Mouse (Mus musculus): ENCODE data around the gene Hist2h2ac. TPM values are rescaled to one million over a fixed set of nuclear protein-coding genes. Genes with fewer than 3 reads are reported as not detected.

The Hist2h2ac gene
- 100 to 1,000 TPM; 424 to 490 TPM for total RNA-seq (2023)

GRCm38 (mm10) chr3:96220765-96221639 lies at the start of gene Hist2h2ac, which contains the start of gene Hist2h2be:
Gene Hist2h2ac (minus strand): TSS chr3:96220880.
Gene Hist2h2be (plus strand): TSS chr3:96221119.

DNA sequence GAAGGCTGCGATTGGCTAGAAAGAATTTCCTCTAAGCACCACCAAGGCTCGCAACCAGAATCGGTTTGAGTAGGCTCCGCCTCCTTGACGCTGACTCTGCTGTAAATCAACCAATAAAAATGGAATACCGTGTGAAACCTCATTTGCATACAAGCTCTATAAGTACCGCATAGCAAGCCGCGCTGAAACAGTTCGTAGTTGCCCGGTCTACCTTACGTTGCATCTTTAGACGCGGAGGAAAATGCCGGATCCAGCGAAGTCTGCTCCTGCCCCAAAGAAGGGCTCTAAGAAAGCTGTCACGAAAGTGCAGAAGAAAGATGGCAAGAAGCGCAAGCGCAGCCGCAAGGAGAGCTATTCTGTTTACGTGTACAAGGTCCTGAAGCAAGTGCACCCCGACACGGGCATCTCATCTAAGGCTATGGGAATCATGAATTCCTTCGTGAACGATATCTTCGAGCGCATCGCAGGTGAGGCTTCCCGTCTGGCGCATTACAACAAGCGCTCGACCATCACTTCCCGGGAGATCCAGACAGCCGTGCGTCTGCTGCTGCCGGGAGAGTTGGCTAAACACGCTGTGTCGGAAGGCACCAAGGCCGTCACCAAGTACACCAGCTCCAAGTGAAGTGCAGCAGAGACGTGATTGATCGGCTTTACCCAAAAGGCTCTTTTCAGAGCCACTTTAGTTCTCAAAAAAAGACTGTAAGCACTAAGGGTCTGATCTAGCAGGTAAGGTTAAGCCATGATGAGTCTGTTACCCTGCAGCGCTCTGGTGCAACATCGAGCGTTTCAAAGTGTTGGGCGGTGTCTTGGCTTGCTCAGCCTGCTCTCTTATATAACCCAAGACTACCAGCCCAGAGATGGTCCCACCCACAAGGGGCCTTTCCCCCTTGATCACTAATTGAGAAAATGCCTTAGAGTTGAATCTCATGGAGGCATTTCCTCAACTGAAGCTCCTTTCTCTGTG lies 49.1 kb upstream of the Hist2h2ac start, which contains the start of gene Hist2h2bb:
Hist2h2bb (plus strand) TSS at position 242 of the 964 bp plus-strand sequence.

DNA sequence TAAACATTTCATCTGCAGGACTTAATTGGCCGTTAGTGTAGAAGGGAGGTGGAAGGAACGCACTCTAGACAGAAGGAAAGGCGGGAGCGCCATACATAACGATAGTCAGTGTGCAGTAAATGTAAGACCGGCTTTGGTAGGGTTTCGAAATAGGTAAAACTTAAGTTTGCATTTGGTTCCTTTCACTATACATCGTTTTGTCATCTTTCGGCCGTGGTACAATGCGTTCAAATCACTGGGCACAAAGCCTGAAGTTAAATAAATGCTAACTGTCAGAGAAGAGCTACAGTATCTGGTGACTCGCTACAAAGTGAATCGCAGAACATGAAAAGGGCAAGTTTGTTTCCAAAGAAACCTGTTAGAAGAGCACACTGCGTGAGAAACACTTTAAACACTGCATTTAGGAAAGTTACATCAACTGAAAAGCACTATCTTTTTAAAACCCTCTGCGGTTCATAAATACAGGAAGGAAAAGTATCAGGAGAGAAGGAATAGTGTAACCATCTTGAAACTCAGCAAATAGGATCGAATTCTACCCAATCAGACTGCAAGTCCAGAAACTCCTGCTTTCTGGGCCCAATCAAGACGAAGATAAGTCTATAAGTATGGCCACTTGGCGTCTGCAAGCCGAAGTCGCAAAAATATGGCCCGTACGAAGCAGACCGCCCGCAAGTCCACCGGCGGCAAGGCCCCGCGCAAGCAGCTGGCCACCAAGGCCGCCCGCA lies 47.5 kb upstream of the Hist2h2ac start, which contains the start of gene Hist2h3b:
Hist2h3b (plus strand) TSS at position 604 of the 725 bp plus-strand sequence.

DNA sequence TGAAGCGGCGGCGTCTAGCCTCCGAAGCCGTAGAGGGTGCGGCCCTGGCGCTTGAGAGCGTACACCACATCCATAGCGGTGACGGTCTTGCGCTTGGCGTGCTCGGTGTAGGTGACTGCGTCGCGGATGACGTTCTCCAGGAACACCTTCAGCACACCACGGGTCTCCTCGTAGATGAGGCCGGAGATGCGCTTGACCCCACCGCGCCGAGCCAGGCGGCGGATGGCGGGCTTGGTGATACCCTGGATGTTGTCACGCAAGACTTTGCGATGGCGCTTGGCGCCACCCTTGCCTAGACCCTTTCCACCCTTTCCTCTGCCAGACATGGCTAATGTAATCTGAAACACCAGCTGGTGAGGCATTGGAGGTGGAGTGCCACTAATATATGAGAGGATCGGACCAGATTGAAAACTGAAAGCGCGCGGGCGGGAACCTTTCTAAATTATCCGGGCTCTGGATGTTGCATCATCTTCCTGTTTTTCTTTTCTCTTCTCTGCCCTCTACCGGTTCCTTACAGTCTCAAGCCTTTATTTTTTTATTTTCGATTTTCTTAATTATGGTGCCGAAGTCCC lies 42.4 kb upstream of the Hist2h2ac start, which contains the start of gene Hist2h4:
Hist2h4 (minus strand) TSS at position 333 of the 572 bp plus-strand sequence.

GRCm38 (mm10) chr3:96246427-96246856 lies 25.8 kb upstream of the Hist2h2ac start, which contains the start of gene Hist2h3c1:
Gene Hist2h3c1 (plus strand): TSS chr3:96246685.

DNA sequence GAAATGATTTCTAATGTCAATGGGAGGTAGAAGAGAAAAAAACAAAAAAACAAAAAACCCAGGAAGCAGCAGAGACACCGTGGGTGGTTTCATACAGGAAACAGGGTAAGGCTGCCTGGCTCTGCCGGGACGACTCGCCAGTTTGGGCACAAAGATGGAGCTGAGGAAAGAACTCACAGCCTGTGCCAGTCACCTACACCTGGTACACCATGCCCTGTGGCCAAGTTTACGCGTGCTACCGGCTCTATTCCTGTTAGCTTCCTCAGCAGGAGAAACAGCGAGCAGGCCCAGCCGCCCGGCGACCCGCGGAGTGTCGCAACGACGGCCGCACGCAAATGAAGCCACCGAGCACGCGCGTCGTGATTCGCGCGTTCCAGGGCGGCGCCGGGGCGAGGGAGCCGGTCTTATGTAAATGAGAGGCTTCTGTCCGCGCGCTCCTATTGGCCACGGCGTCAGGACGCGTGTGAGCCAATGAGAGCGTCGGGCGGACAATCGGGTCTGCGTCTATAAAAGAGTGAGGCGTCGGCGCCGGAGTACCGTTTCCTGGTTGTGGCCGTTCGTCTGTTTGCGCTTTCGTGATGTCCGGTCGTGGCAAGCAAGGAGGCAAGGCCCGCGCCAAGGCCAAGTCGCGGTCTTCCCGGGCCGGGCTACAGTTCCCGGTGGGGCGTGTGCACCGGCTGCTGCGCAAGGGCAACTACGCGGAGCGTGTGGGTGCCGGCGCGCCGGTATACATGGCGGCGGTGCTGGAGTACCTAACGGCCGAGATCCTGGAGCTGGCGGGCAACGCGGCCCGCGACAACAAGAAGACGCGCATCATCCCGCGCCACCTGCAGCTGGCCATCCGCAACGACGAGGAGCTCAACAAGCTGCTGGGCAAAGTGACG lies 24.6 kb upstream of the Hist2h2ac start, which contains the start of gene Hist2h2aa1:
Hist2h2aa1 (plus strand) TSS at position 495 of the 884 bp plus-strand sequence.

DNA sequence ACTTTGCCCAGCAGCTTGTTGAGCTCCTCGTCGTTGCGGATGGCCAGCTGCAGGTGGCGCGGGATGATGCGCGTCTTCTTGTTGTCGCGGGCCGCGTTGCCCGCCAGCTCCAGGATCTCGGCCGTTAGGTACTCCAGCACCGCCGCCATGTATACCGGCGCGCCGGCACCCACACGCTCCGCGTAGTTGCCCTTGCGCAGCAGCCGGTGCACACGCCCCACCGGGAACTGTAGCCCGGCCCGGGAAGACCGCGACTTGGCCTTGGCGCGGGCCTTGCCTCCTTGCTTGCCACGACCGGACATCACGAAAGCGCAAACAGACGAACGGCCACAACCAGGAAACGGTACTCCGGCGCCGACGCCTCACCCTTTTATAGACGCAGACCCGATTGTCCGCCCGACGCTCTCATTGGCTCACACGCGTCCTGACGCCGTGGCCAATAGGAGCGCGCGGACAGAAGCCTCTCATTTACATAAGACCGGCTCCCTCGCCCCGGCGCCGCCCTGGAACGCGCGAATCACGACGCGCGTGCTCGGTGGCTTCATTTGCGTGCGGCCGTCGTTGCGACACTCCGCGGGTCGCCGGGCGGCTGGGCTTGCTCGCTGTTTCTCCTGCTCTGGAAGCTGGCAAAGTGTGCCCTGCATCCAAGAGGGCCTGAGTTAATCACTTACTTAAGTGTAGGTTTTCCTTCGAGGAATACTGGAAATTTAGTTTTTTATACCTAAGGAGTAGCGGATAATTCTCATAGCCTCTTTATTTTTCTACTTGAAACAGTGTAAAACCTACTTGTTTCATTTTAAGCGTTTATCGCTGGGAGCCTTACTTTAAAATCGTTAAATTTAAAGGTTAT lies 19.5 kb upstream of the Hist2h2ac start, which contains the start of gene Hist2h2aa2:
Hist2h2aa2 (minus strand) TSS at position 328 of the 850 bp plus-strand sequence.

DNA sequence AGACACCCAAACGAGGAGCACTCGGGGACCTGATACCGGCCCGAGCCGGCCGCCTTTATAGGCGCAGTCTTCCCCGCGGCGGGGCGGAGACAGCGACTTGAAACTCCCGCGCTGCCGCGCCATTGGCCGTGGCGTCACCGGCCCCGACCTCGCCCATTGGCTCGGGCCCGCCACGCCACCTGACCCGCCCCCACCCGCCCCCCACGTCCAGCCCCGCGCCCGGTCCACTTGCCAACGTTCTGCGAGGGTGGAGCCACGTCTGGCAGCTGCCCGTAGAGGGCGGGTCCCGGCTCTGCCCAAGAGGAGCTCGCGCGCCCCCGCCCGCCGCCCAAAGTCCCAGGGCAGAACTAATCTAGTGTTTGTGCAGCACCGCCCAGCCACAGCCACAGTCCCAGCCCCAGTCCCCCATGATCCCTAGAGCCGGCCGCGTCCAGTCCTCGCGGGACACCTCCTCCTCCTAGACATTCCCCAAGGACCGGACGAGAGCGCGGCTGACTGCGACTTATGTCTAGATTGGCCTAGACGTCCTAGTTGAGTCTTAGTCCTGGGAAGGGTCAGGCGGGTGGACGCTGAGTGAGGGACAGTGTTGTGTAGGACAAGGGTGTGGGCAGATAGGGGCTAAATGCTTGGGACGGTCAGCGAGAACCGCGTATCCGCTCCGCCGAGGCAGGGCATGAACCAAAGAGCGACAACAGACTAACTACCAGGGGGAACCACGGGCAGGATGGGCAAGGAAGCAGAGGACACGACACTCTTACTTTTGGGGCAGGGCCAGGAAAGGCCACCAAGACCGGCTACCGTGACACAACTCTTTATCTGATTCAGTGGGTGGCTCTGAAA lies 18.5 kb upstream of the Hist2h2ac start, which contains the start of gene Hist2h3c2:
Hist2h3c2 (minus strand) TSS at position 174 of the 840 bp plus-strand sequence.

DNA sequence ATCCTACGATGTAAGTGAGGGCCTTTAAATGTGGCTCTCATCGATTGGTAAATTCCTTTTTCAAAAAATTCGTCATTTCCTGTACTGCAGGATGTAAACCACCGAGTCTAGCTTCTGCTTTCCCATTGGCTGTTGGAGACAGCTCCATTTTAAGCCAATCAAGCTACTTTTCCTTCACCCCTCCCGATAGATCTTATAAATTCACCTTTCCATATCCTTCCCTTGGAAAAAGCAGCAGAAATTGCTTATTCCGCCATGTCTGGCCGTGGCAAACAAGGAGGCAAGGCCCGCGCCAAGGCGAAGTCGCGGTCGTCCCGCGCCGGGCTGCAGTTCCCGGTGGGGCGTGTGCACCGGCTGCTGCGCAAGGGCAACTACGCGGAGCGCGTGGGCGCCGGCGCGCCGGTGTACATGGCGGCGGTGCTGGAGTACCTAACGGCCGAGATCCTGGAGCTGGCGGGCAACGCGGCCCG lies 984 bp downstream of the Hist2h2ac start, which contains the start of the genes Bola1 and Hist2h2ab:
Bola1 (minus strand) TSS at position 49 of the 470 bp plus-strand sequence.
Hist2h2ab (plus strand) TSS at position 205 of the 470 bp plus-strand sequence.

GRCm38 (mm10) chr3:96180727-96181477 lies 39.8 kb downstream of the Hist2h2ac start, which contains the start of gene Sv2a:
Gene Sv2a (plus strand): TSS chr3:96181151.

GRCm38 (mm10) chr3:96172197-96173178 lies 48.2 kb downstream of the Hist2h2ac start, which contains the start of gene Sf3b4:
Gene Sf3b4 (plus strand): TSS chr3:96172332.

Measured in neutrophil, adult 83 days (primary cell).